Mouse (Mus musculus): Measurements from ENCODE around the gene Gpr141.

The Gpr141 gene

DNA sequence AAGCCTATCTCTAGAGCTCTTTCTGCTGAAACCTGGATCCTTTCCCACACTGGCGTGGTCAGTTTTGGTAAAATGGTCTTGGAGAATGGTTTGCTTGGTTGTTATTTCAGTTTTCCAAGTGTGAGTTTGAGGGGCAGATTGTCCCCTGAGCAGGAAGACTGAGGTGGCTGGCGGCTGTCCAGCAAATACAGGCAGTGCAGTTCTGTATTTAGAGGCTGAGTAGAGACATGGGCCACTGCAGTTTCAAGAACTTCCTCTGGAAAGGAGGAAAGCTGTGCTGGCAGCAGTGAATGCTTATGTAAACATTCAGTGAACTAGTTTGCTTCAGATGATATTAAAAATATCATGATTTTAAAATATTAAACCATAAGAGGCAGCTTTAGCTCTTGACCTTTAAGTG, 93.2 kb downstream of the Gpr141 start:
- no peak for DNase-seq (ENCODE audit: low read depth in 1 of 2, low spot score in 2 of 2)

DNA sequence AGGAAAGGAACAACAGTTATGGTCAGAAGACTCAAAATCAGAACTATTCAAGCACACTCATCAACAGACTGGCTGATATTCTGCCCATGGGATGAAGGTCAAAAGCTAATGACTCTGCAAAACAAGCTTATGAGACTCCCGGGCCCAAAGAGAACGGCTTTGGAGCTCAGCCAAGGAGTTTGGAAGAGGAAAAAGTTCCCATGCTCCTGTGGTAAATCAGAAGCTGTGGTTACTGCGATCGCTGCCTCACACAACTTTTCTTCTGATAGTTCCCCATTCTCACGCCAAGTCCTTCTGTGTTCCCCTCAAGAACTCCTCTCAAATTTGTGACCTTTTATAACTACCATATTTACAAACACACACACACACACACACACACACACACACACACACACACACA, 105.1 kb downstream of the Gpr141 start:
- DNase-seq (ENCODE audit: low read depth in 1 of 2, low spot score in 2 of 2), result no peak

DNA sequence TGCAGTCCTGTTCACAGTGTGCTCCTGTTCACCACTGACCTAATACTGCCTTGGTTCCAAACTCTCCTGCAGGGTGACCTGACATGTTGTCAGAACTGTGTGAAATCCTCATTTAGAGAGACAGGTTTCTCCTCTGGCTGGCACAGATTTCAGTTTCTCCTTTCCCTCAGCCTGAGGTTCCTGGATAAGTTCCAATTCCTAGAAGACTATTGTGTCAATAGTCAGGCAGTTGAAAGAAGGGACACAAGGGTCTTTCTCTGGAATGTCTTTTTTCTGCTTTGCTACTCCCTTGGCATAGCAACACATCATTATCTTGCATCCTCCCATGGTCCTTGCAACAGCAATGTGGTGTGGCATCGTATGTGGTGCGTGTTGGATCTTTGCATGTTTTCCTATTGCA, 106.9 kb downstream of the Gpr141 start:
- DNase-seq (ENCODE audit: low read depth in 1 of 2, low spot score in 2 of 2), result no peak

DNA sequence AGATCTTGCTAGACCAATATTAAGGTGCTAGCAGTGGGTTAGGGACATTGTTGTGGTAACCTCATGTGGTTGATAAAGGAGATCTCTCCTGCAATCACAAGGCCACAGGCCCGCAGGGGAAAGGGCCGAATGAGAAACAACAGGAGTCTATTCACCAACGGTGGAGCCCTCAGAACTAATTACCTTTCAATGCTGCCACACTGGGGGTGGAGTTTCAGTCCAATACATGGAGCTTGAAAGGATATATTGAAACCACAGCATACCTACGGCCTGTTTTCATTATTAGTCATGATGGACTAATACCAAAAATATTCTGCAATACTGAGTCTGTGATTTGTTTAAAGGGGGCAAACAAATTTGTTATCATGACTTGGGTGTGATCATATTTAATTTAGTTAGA, 120.3 kb downstream of the Gpr141 start:
- no peak for DNase-seq (ENCODE audit: low read depth in 1 of 2, low spot score in 2 of 2)

DNA sequence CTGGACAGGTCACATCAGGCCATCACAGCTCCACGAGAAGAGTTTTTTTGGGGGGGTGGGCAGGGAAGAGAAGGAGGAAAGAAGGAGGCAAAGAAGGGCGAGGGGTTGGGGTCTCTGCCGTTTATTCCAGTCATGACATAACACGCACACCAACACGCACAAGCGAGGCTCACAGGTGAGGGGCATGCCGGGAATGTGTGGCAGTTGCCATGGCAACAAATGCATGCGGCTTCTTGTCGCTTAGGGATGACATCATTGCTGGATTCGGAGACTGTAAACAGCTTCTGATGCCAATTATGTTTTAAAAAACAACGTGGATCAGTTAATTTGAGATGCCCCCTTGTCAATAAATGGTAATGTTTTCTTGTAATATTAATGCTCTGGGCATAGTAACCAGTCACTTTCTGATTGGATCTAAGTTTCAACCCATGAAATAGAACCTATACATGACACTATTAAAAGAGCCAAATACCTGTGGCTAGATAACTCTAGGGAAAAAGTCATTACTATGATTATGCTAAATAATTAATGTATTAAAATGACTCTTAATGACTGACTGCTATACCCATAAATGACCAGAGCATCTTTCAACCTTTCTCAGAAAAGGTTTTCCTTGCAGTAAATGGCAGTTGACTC, 122.5 kb downstream of the Gpr141 start:
- no peak for DNase-seq (ENCODE audit: low read depth in 1 of 2, low spot score in 2 of 2)

DNA sequence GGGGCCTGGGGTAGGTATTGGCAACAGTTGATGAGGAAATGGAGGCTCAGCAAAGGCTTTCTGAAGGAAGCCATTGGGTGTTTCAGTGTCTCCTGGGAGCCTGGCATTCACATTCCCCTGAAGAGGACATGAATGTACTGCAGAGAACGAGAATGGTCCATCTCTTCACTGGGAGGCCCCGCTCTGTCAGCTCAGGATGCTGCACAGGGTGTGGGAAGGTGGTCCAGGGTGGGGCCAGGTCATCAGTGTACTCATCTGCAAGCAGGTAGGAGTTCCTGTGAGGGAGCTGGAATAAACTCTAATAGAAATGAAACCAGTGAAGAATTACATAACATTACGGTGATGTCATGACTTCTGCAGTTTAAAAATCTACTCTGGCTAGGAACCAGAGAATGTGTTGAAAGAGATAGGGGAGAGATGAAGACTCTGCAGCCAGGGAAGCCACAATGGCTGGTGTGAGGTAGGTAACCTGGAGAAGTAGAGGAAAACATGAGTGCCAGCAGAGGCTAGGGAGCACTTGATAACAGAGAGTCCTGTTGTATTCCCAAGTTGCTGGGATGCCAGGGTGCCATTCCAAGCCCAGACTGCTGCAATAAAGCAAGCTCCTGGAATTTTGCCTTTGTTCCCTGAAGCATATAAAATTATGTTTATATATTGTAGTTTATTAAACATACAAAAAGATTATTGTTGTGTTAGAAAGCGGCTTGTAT, 123.2 kb downstream of the Gpr141 start:
- DNase-seq (ENCODE audit: low read depth in 1 of 2, low spot score in 2 of 2), result no peak

Measured in monocyte, adult 2 months (primary cell).